Mouse (Mus musculus): Measurements from ENCODE around the gene Slbp. TPM values are rescaled to one million over a fixed set of nuclear protein-coding genes. Genes with fewer than 3 reads are reported as not detected.

The Slbp gene
- 10 to 100 TPM; 37.9 to 50.8 TPM for total RNA-seq (2021)
- long read RNA-seq, experiment 1, transcript Slbp-201 (8 exons, 1,906 nt): major isoform, 17 of 20 reads
- long read RNA-seq, experiment 1, partial matches to known transcripts: 2 of 20 reads
- long read RNA-seq, experiment 1, other reads (novel, unspliced or antisense): 1 of 20 reads
- long read RNA-seq, experiment 2, transcript Slbp-201 (8 exons, 1,906 nt): major isoform, 49 of 55 reads
- long read RNA-seq, experiment 2, partial matches to known transcripts: 4 of 55 reads
- long read RNA-seq, experiment 2, other reads (novel, unspliced or antisense): 2 of 55 reads

GRCm38 (mm10) chr5:33651921-33652782, at the start of gene Slbp:
TSS of gene Slbp (minus strand) at chr5:33652574.
- DNase-seq (ENCODE audit: low spot score in 2 of 2): peak; percentile 93 to 95

GRCm38 (mm10) chr5:33701832-33702231, 49.5 kb upstream of the Slbp start:
- no peak for DNase-seq (ENCODE audit: low spot score in 2 of 2)

- DNase-seq (ENCODE audit: low spot score in 2 of 2): no peak
Measured at GRCm38 (mm10) chr5:33700010-33700409, 47.6 kb upstream of the Slbp start.

GRCm38 (mm10) chr5:33698669-33699068, 46.3 kb upstream of the Slbp start:
- no peak for DNase-seq (ENCODE audit: low spot score in 2 of 2)

GRCm38 (mm10) chr5:33697947-33698512, 45.7 kb upstream of the Slbp start:
- DNase-seq (ENCODE audit: low spot score in 2 of 2): no peak

- no peak for DNase-seq (ENCODE audit: low spot score in 2 of 2)
Measured at GRCm38 (mm10) chr5:33697534-33697933, 45.2 kb upstream of the Slbp start.

GRCm38 (mm10) chr5:33696430-33696829, 44.1 kb upstream of the Slbp start:
- DNase-seq (ENCODE audit: low spot score in 2 of 2): no peak

GRCm38 (mm10) chr5:33695718-33696121, 43.3 kb upstream of the Slbp start:
- no peak for DNase-seq (ENCODE audit: low spot score in 2 of 2)

- DNase-seq (ENCODE audit: low spot score in 2 of 2): peak; percentile 16 to 33
Measured at GRCm38 (mm10) chr5:33694848-33695717, 42.7 kb upstream of the Slbp start.

GRCm38 (mm10) chr5:33694461-33694847, 42.1 kb upstream of the Slbp start:
- DNase-seq (ENCODE audit: low spot score in 2 of 2): no peak

GRCm38 (mm10) chr5:33692393-33692792, 40.0 kb upstream of the Slbp start:
- DNase-seq (ENCODE audit: low spot score in 2 of 2): no peak

GRCm38 (mm10) chr5:33689852-33690645, 37.7 kb upstream of the Slbp start:
- DNase-seq (ENCODE audit: low spot score in 2 of 2): no peak

GRCm38 (mm10) chr5:33689221-33689844, 37.0 kb upstream of the Slbp start:
- no peak for DNase-seq (ENCODE audit: low spot score in 2 of 2)

- DNase-seq (ENCODE audit: low spot score in 2 of 2): no peak
Measured at GRCm38 (mm10) chr5:33688278-33689220, 36.2 kb upstream of the Slbp start.

GRCm38 (mm10) chr5:33687142-33687541, 34.8 kb upstream of the Slbp start:
- DNase-seq (ENCODE audit: low spot score in 2 of 2): no peak

- DNase-seq (ENCODE audit: low spot score in 2 of 2): no peak
Measured at GRCm38 (mm10) chr5:33684932-33685331, 32.6 kb upstream of the Slbp start.

- peak in 1 of 2 experiments; percentile 29 for DNase-seq (ENCODE audit: low spot score in 2 of 2)
Measured at GRCm38 (mm10) chr5:33683897-33684652, 31.7 kb upstream of the Slbp start.

- DNase-seq (ENCODE audit: low spot score in 2 of 2): no peak
Measured at GRCm38 (mm10) chr5:33682963-33683362, 30.6 kb upstream of the Slbp start.

All from adrenal gland, adult 18-20 months (tissue).